Mouse (Mus musculus): ENCODE measurements around the gene Irf3. TPM values are rescaled to one million over a fixed set of nuclear protein-coding genes. Genes with fewer than 3 reads are reported as not detected.

Gene Irf3
- polyA plus RNA-seq, 1 experiment = 165 TPM

GRCm38 (mm10) chr7:45046853-45047350, 49.5 kb downstream of the Irf3 start:
- TF ChIP-seq POLR2A (IDR thresholded peaks at IDR 0.05; ENCODE audit: borderline replicate concordance, control insufficient read depth, low read depth, low read length) (no peak), CTCF (IDR thresholded peaks at IDR 0.05; ENCODE audit: control insufficient read depth, insufficient read depth, low read length) (no peak)
- 87% methylated on average over 26 of the region's 26 CpGs for WGBS
- peaks cover 4% of the 10 kb centered on the region for H3K4me1 ChIP-seq (ENCODE audit: control insufficient read depth, insufficient read depth, low read length)
- H3K4me3 ChIP-seq (replicated peaks; ENCODE audit: control insufficient read depth, low read depth, low read length) = no peak overlapping the region
- H3K27ac ChIP-seq (ENCODE audit: control insufficient read depth, insufficient read depth, low read depth, low read length, poor library complexity) = no peak overlapping the region

- H3K4me1 ChIP-seq (ENCODE audit: control insufficient read depth, insufficient read depth, low read length) = peaks cover 5% of the 10 kb centered on the region
- WGBS = 89% methylated on average over 14 of the region's 14 CpGs
- H3K27ac ChIP-seq (ENCODE audit: control insufficient read depth, insufficient read depth, low read depth, low read length, poor library complexity) = no peak overlapping the region
- no peak overlapping the region for H3K4me3 ChIP-seq (replicated peaks; ENCODE audit: control insufficient read depth, low read depth, low read length)
- no peak for TF ChIP-seq POLR2A (IDR thresholded peaks at IDR 0.05; ENCODE audit: borderline replicate concordance, control insufficient read depth, low read depth, low read length)
- TF ChIP-seq CTCF (IDR thresholded peaks at IDR 0.05; ENCODE audit: control insufficient read depth, insufficient read depth, low read length) = no peak
Measured at GRCm38 (mm10) chr7:45047491-45047890, 50.0 kb downstream of the Irf3 start.

- Histone ChIP-seq H3K4me1 (ENCODE audit: control insufficient read depth, insufficient read depth, low read length) (peaks cover 5% of the 10 kb centered on the region), H3K27ac (ENCODE audit: control insufficient read depth, insufficient read depth, low read depth, low read length, poor library complexity) (no peak overlapping the region; the same call in 1 of the 2 replicates), H3K4me3 (replicated peaks; ENCODE audit: control insufficient read depth, low read depth, low read length) (no peak overlapping the region)
- 91% methylated on average over 38 of the region's 38 CpGs for WGBS
- TF ChIP-seq CTCF (IDR thresholded peaks at IDR 0.05; ENCODE audit: control insufficient read depth, insufficient read depth, low read length) (no peak), POLR2A (IDR thresholded peaks at IDR 0.05; ENCODE audit: borderline replicate concordance, control insufficient read depth, low read depth, low read length) (no peak)
Measured at GRCm38 (mm10) chr7:45048001-45048890, 50.8 kb downstream of the Irf3 start.

DNA sequence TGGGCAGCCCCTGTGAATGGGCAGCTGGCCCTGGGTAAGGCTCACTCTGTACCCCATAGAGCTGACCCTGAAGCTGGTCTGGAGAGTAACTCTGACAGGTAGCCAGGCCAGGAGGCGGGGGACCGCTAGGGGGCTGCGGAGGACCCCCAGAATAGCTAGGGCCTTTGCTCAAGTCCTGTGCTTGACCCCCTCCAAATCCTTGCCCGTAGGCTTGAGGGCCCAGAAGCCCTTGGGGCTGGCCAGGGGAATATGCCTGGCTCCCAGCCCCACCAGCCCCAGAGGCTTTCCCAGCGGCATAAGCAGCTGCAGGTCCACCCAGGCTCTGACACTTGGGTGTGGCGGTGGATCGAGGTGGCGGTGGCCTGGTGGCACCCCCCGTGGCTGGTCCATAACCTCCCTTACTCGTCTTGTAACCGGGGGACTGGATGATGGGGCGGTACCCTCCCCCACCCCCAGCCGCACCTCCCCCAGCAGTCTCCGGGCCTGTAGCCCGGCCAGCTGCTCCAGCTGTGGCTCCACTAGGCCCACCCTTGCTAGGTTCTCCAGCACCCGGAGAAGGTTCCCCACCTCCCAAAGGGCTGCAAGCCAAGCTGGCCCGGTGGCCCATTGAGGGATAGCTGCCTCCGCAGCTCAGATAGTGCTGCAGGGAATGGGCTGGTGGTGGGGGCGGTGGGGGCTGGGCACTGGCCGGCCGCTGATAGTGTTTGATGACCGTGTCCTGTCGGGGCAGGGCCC, 51.6 kb downstream of the Irf3 start:
- 86% methylated on average over 23 of the region's 23 CpGs for WGBS
- H3K27ac ChIP-seq (ENCODE audit: control insufficient read depth, insufficient read depth, low read depth, low read length, poor library complexity) = no peak overlapping the region; the same call in 1 of the 2 replicates
- TF ChIP-seq POLR2A (IDR thresholded peaks at IDR 0.05; ENCODE audit: borderline replicate concordance, control insufficient read depth, low read depth, low read length) (no peak), CTCF (IDR thresholded peaks at IDR 0.05; ENCODE audit: control insufficient read depth, insufficient read depth, low read length) (no peak)
- H3K4me1 ChIP-seq (ENCODE audit: control insufficient read depth, insufficient read depth, low read length) = peaks cover 5% of the 10 kb centered on the region
- H3K4me3 ChIP-seq (replicated peaks; ENCODE audit: control insufficient read depth, low read depth, low read length) = no peak overlapping the region

DNA sequence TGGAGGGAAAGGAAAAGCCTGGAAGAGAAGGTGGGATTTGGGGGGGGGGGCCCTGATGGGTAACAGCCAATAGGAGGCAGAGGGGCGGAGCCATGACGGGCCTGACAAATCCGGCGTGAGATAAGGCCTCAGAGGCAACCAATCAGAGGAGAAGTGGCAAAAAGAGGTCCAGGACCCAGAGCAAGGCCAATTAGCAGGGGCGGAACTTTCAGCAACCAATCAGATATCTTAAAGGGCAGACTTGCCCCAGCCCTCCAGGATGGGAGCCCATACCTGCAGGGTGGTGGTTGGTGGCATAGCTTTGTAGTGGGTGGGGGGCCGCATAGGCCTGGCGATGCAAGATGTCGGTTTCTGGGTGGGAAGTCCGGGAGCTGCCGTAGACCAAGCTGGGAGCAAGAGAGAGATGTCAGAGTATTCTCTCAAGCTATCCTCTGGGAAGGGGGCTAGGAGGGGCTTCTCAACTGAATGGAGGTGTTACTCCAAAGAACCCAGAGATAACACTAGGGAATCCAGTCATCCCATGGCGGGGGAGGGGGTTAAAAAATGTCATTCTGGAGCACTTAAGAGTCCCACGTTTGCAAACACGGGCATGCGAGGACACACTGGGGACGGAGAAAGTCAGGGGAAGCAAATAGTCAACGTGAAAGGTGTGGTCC, 53.6 kb downstream of the Irf3 start:
- peaks cover 5% of the 10 kb centered on the region for H3K4me1 ChIP-seq (ENCODE audit: control insufficient read depth, insufficient read depth, low read length)
- 57% methylated on average over 16 of the region's 16 CpGs for WGBS
- peak overlapping the region; percentile 4 for H3K4me3 ChIP-seq (replicated peaks; ENCODE audit: control insufficient read depth, low read depth, low read length)
- no peak overlapping the region for H3K27ac ChIP-seq (ENCODE audit: control insufficient read depth, insufficient read depth, low read depth, low read length, poor library complexity)
- no peak for TF ChIP-seq CTCF (IDR thresholded peaks at IDR 0.05; ENCODE audit: control insufficient read depth, insufficient read depth, low read length)
- TF ChIP-seq POLR2A (IDR thresholded peaks at IDR 0.05; ENCODE audit: borderline replicate concordance, control insufficient read depth, low read depth, low read length) = no peak

DNA sequence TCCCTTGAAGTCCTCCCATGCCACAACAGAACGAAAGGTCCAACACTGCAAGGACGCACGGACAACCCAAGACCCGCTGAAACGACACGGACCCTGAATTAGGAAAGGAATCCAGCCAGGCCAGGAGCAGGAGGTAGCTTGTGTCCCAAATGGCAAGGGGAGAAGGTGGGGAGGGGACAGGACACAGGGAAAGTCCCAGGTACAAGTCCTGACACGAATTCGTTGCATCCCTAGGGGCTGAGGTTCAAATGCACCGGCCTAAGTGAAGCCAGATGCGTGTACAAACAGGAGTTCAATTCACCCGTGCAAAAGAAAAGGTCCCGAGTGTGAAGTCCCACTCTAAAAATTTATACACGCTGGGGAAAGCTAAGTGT, 54.1 kb downstream of the Irf3 start:
- peak overlapping the region; percentile 69 for H3K4me3 ChIP-seq (replicated peaks; ENCODE audit: control insufficient read depth, low read depth, low read length)
- WGBS = 34% methylated on average over 13 of the region's 13 CpGs
- H3K27ac ChIP-seq (ENCODE audit: control insufficient read depth, insufficient read depth, low read depth, low read length, poor library complexity) = no peak overlapping the region
- H3K4me1 ChIP-seq (ENCODE audit: control insufficient read depth, insufficient read depth, low read length) = peaks cover 5% of the 10 kb centered on the region
- TF ChIP-seq CTCF (IDR thresholded peaks at IDR 0.05; ENCODE audit: control insufficient read depth, insufficient read depth, low read length) (no peak), POLR2A (IDR thresholded peaks at IDR 0.05; ENCODE audit: borderline replicate concordance, control insufficient read depth, low read depth, low read length) (no peak)

Other genes starting within 250 kb of the Irf3 start
- gene Vrk3, start 249.2 kb upstream of the Irf3 start, polyA plus RNA-seq (2011; ENCODE audit: insufficient read depth, insufficient read length, low replicate concordance, missing spikeins) = 21.6 and 33.6 TPM in 2 replicates
- gene Zfp473, start 246.6 kb upstream of the Irf3 start, polyA plus RNA-seq (2011; ENCODE audit: insufficient read depth, insufficient read length, low replicate concordance, missing spikeins) = 0.99 and 2.3 TPM in 2 replicates
- gene Nup62, start 181.6 kb upstream of the Irf3 start, polyA plus RNA-seq (2011; ENCODE audit: insufficient read depth, insufficient read length, low replicate concordance, missing spikeins) = 24.0 and 44.7 TPM in 2 replicates
- gene Il4i1, start 181.3 kb upstream of the Irf3 start, polyA plus RNA-seq (2011; ENCODE audit: insufficient read depth, insufficient read length, low replicate concordance, missing spikeins) = 4.2 and 24.8 TPM in 2 replicates
- gene Atf5, start 181.0 kb upstream of the Irf3 start, polyA plus RNA-seq (2011; ENCODE audit: insufficient read depth, insufficient read length, low replicate concordance, missing spikeins) = 24.5 and 32.7 TPM in 2 replicates
- 28.2 and 48.0 TPM in 2 replicates for gene Akt1s1, start 148.7 kb upstream of the Irf3 start, polyA plus RNA-seq (2011; ENCODE audit: insufficient read depth, insufficient read length, low replicate concordance, missing spikeins)
- gene Tbc1d17, start 148.6 kb upstream of the Irf3 start, polyA plus RNA-seq (2011; ENCODE audit: insufficient read depth, insufficient read length, low replicate concordance, missing spikeins) = 24.5 and 49.2 TPM in 2 replicates
- 97.5 and 261 TPM in 2 replicates for gene Pnkp, start 140.5 kb upstream of the Irf3 start, polyA plus RNA-seq (2011; ENCODE audit: insufficient read depth, insufficient read length, low replicate concordance, missing spikeins)
- gene Ptov1, start 127.9 kb upstream of the Irf3 start, polyA plus RNA-seq (2011; ENCODE audit: insufficient read depth, insufficient read length, low replicate concordance, missing spikeins) = 51.3 and 96.4 TPM in 2 replicates
- 14.6 and 25.4 TPM in 2 replicates for gene Med25, start 104.9 kb upstream of the Irf3 start, polyA plus RNA-seq (2011; ENCODE audit: insufficient read depth, insufficient read length, low replicate concordance, missing spikeins)
- 7.0 and 21.8 TPM in 2 replicates for gene Fuz, start 101.6 kb upstream of the Irf3 start, polyA plus RNA-seq (2011; ENCODE audit: insufficient read depth, insufficient read length, low replicate concordance, missing spikeins)
- 43.5 and 60.3 TPM in 2 replicates for gene Ap2a1, start 68.2 kb upstream of the Irf3 start, polyA plus RNA-seq (2011; ENCODE audit: insufficient read depth, insufficient read length, low replicate concordance, missing spikeins)
- not detected in 2 replicates for gene Tsks, start 54.4 kb upstream of the Irf3 start, polyA plus RNA-seq (2011; ENCODE audit: insufficient read depth, insufficient read length, low replicate concordance, missing spikeins)
- gene Cpt1c, start 22.8 kb upstream of the Irf3 start, polyA plus RNA-seq (2011; ENCODE audit: insufficient read depth, insufficient read length, low replicate concordance, missing spikeins) = 6.5 TPM in 2 replicates
- 192 and 337 TPM in 2 replicates for gene Prmt1, start 11.1 kb upstream of the Irf3 start, polyA plus RNA-seq (2011; ENCODE audit: insufficient read depth, insufficient read length, low replicate concordance, missing spikeins)
- 28.9 and 40.8 TPM in 2 replicates for gene Bcl2l12, start 1.1 kb downstream of the Irf3 start, polyA plus RNA-seq (2011; ENCODE audit: insufficient read depth, insufficient read length, low replicate concordance, missing spikeins)
- gene Scaf1, start 18.7 kb downstream of the Irf3 start, polyA plus RNA-seq (2011; ENCODE audit: insufficient read depth, insufficient read length, low replicate concordance, missing spikeins) = 45.6 and 72.1 TPM in 2 replicates
- gene Rras, start 20.3 kb downstream of the Irf3 start, polyA plus RNA-seq (2011; ENCODE audit: insufficient read depth, insufficient read length, low replicate concordance, missing spikeins) = 11.0 and 14.9 TPM in 2 replicates
- 8.6 and 14.3 TPM in 2 replicates for gene Prr12, start 55.2 kb downstream of the Irf3 start, polyA plus RNA-seq (2011; ENCODE audit: insufficient read depth, insufficient read length, low replicate concordance, missing spikeins)
- gene Nosip, start 64.8 kb downstream of the Irf3 start, polyA plus RNA-seq (2011; ENCODE audit: insufficient read depth, insufficient read length, low replicate concordance, missing spikeins) = 31.8 and 44.8 TPM in 2 replicates
- gene Prrg2, start 65.0 kb downstream of the Irf3 start, polyA plus RNA-seq (2011; ENCODE audit: insufficient read depth, insufficient read length, low replicate concordance, missing spikeins) = 13.8 and 18.2 TPM in 2 replicates
- 10.6 and 16.0 TPM in 2 replicates for gene Rcn3, start 94.6 kb downstream of the Irf3 start, polyA plus RNA-seq (2011; ENCODE audit: insufficient read depth, insufficient read length, low replicate concordance, missing spikeins)
- 13.9 and 19.1 TPM in 2 replicates for gene Fcgrt, start 106.2 kb downstream of the Irf3 start, polyA plus RNA-seq (2011; ENCODE audit: insufficient read depth, insufficient read length, low replicate concordance, missing spikeins)
- 982 and 1,240 TPM in 2 replicates for gene Rps11, start 126.8 kb downstream of the Irf3 start, polyA plus RNA-seq (2011; ENCODE audit: insufficient read depth, insufficient read length, low replicate concordance, missing spikeins)
- 2,527 and 4,441 TPM in 2 replicates for gene Rpl13a, start 131.1 kb downstream of the Irf3 start, polyA plus RNA-seq (2011; ENCODE audit: insufficient read depth, insufficient read length, low replicate concordance, missing spikeins)
- not detected in 2 replicates for gene Gm45713, start 138.6 kb downstream of the Irf3 start, polyA plus RNA-seq (2011; ENCODE audit: insufficient read depth, insufficient read length, low replicate concordance, missing spikeins)
- gene Flt3l, start 138.8 kb downstream of the Irf3 start, polyA plus RNA-seq (2011; ENCODE audit: insufficient read depth, insufficient read length, low replicate concordance, missing spikeins) = 32.5 and 85.0 TPM in 2 replicates
- gene Pih1d1, start 156.7 kb downstream of the Irf3 start, polyA plus RNA-seq (2011; ENCODE audit: insufficient read depth, insufficient read length, low replicate concordance, missing spikeins) = 39.2 and 92.4 TPM in 2 replicates
- gene Aldh16a1, start 156.9 kb downstream of the Irf3 start, polyA plus RNA-seq (2011; ENCODE audit: insufficient read depth, insufficient read length, low replicate concordance, missing spikeins) = 49.6 and 113 TPM in 2 replicates
- 1.3 TPM in 1 of 2 replicates, not detected in the other for gene Slc17a7, start 166.3 kb downstream of the Irf3 start, polyA plus RNA-seq (2011; ENCODE audit: insufficient read depth, insufficient read length, low replicate concordance, missing spikeins)
- gene Gfy, start 181.9 kb downstream of the Irf3 start, polyA plus RNA-seq (2011; ENCODE audit: insufficient read depth, insufficient read length, low replicate concordance, missing spikeins) = 1.2 TPM in 1 of 2 replicates, not detected in the other
- not detected in 2 replicates for gene Pth2, start 183.3 kb downstream of the Irf3 start, polyA plus RNA-seq (2011; ENCODE audit: insufficient read depth, insufficient read length, low replicate concordance, missing spikeins)
- not detected in 2 replicates for gene Ccdc155, start 207.2 kb downstream of the Irf3 start, polyA plus RNA-seq (2011; ENCODE audit: insufficient read depth, insufficient read length, low replicate concordance, missing spikeins)
- 1.5 TPM in 1 of 2 replicates, not detected in the other for gene Dkkl1, start 214.5 kb downstream of the Irf3 start, polyA plus RNA-seq (2011; ENCODE audit: insufficient read depth, insufficient read length, low replicate concordance, missing spikeins)
- 5.0 and 10.9 TPM in 2 replicates for gene Tead2, start 218.1 kb downstream of the Irf3 start, polyA plus RNA-seq (2011; ENCODE audit: insufficient read depth, insufficient read length, low replicate concordance, missing spikeins)
- gene Cd37, start 241.5 kb downstream of the Irf3 start, polyA plus RNA-seq (2011; ENCODE audit: insufficient read depth, insufficient read length, low replicate concordance, missing spikeins) = 214 and 405 TPM in 2 replicates
- gene Slc6a16, start 243.4 kb downstream of the Irf3 start, polyA plus RNA-seq (2011; ENCODE audit: insufficient read depth, insufficient read length, low replicate concordance, missing spikeins) = not detected in 2 replicates

All from bone marrow, adult 2 months (tissue).